In the genomic region with DNA sequence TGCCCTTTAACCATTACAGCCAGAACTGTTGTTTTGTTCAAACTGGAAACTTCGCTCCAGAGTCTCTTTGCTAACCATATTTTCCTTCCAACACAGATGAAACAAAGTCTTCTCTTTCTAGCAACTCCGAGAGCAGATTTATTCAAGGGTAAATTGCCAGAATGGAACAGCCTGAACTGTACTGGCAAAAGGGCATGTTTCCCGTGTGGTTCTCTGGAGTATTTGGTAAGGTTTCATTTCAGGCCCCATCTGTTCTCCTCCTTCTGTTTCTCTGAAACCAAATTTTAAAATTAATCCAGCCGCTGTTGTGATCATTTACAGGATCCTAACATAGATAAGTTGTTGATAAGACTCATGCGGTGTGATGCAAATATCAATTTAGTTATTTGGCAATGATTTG, we compare ENCODE assay signal across 19 mouse cellular contexts.
DNase-seq lines count a peak whose midpoint lies in the region; ATAC-seq and TF ChIP-seq lines count a peak whose summit lies in the region.
"Had no signal": no experiment of that assay in that cellular context is flagged by ENCODE, and none has a peak within 500 bp of the region (broad histone marks: within the 10 kb centered on the region; RNA-seq: fewer than 3 reads in every experiment).

No protein-coding gene starts in this region.

- DNase-seq in adrenal gland, adult 2 months = peak; percentile 0
- DNase-seq in adrenal gland, postnatal 14 days = no peak
- peak; percentile 39 for DNase-seq in forebrain, embryonic 14.5 days (ENCODE audit: low spot score)
- peak; percentile 1 for DNase-seq in liver, postnatal 0 days
- DNase-seq in liver, embryonic 11.5 days (ENCODE audit: low spot score) = no peak
- DNase-seq in midbrain, embryonic 11.5 days (ENCODE audit: low spot score, missing footprints) = no peak
- DNase-seq: adrenal gland, adult 8-10 months; heart, postnatal 10 days; lung, postnatal 10 days; midbrain, embryonic 14.5 days; spleen, adult 18-20 months had no signal

- no peaks in the 10 kb centered on the region for H3K27me3 ChIP-seq in forebrain, embryonic 14.5 days (replicated peaks; ENCODE audit: control insufficient read depth, insufficient read depth, low read length)
- no peaks in the 10 kb centered on the region for H3K27me3 ChIP-seq in forebrain, embryonic 13.5 days
- H3K27me3 ChIP-seq in liver, postnatal 0 days (ENCODE audit: insufficient read depth, low read length) = no peaks in the 10 kb centered on the region
- no peaks in the 10 kb centered on the region for H3K27me3 ChIP-seq in liver, embryonic 11.5 days (replicated peaks; ENCODE audit: control insufficient read depth, insufficient read depth, low read length)
- no peaks in the 10 kb centered on the region for H3K27me3 ChIP-seq in limb, embryonic 15.5 days
- H3K27me3 ChIP-seq in midbrain, embryonic 11.5 days (ENCODE audit: control insufficient read depth, insufficient read depth, low read length) = no peaks in the 10 kb centered on the region
- H3K27me3 ChIP-seq: hindbrain, embryonic 13.5 days; kidney, embryonic 15.5 days had no signal

- H3K4me1 ChIP-seq in forebrain, embryonic 14.5 days (ENCODE audit: control insufficient read depth, insufficient read depth, low read length) = no peaks in the 10 kb centered on the region
- no peaks in the 10 kb centered on the region for H3K4me1 ChIP-seq in forebrain, embryonic 13.5 days
- H3K4me1 ChIP-seq in liver, postnatal 0 days (ENCODE audit: insufficient read depth) = no peaks in the 10 kb centered on the region
- H3K4me1 ChIP-seq in liver, embryonic 11.5 days (replicated peaks; ENCODE audit: control insufficient read depth, insufficient read depth, low read length) = no peaks in the 10 kb centered on the region
- 0 out of 2 replicates have a peak, but pooled peaks cover 8% of the 10 kb centered on the region for H3K4me1 ChIP-seq in limb, embryonic 15.5 days
- no peaks in the 10 kb centered on the region for H3K4me1 ChIP-seq in midbrain, embryonic 11.5 days (ENCODE audit: control insufficient read depth, insufficient read depth, low read length)
- H3K4me1 ChIP-seq: heart, embryonic 10.5 days; kidney, embryonic 15.5 days had no signal

- H3K36me3 ChIP-seq in forebrain, embryonic 14.5 days (ENCODE audit: control insufficient read depth, insufficient read depth, low read length) = no peaks in the 10 kb centered on the region
- no peaks in the 10 kb centered on the region for H3K36me3 ChIP-seq in forebrain, embryonic 13.5 days (ENCODE audit: poor library complexity, severe bottlenecking)
- no peaks in the 10 kb centered on the region for H3K36me3 ChIP-seq in liver, postnatal 0 days (replicated peaks; ENCODE audit: insufficient read depth, low read length)
- no peaks in the 10 kb centered on the region for H3K36me3 ChIP-seq in liver, embryonic 11.5 days (ENCODE audit: control insufficient read depth, insufficient read depth, low read length)
- no peaks in the 10 kb centered on the region for H3K36me3 ChIP-seq in limb, embryonic 15.5 days
- H3K36me3 ChIP-seq in midbrain, embryonic 11.5 days (ENCODE audit: control insufficient read depth, insufficient read depth, low read length) = no peaks in the 10 kb centered on the region
- H3K36me3 ChIP-seq: heart, embryonic 10.5 days; hindbrain, embryonic 13.5 days; kidney, embryonic 15.5 days had no signal

- H3K9me3 ChIP-seq in forebrain, embryonic 14.5 days (replicated peaks; ENCODE audit: control insufficient read depth, low read length) = no peaks in the 10 kb centered on the region; the same call in 1 of the 2 replicates
- no peaks in the 10 kb centered on the region for H3K9me3 ChIP-seq in forebrain, embryonic 13.5 days (replicated peaks)
- H3K9me3 ChIP-seq in liver, postnatal 0 days (ENCODE audit: low read length) = no peaks in the 10 kb centered on the region
- H3K9me3 ChIP-seq in liver, embryonic 11.5 days (ENCODE audit: control insufficient read depth, low read length) = no peaks in the 10 kb centered on the region
- no peaks in the 10 kb centered on the region for H3K9me3 ChIP-seq in limb, embryonic 15.5 days
- H3K9me3 ChIP-seq in midbrain, embryonic 11.5 days (ENCODE audit: control insufficient read depth, low read length) = no peaks in the 10 kb centered on the region
- H3K9me3 ChIP-seq: heart, embryonic 10.5 days; hindbrain, embryonic 13.5 days had no signal

- ATAC-seq in forebrain, embryonic 14.5 days = no peak
- no peak for ATAC-seq in forebrain, embryonic 13.5 days
- no peak for ATAC-seq in liver, postnatal 0 days
- ATAC-seq in liver, embryonic 11.5 days (replicated peaks; ENCODE audit: low FRiP score) = no peak
- no peak for ATAC-seq in limb, embryonic 15.5 days (ENCODE audit: insufficient number of reproducible peaks, low FRiP score, low TSS enrichment, low read depth)
- ATAC-seq in midbrain, embryonic 11.5 days (ENCODE audit: low FRiP score) = no peak
- ATAC-seq: forebrain, embryonic 16.5 days; intestine, embryonic 16.5 days had no signal

- no peak overlapping the region for H3K27ac ChIP-seq in forebrain, embryonic 14.5 days (ENCODE audit: low read depth, low read length)
- H3K27ac ChIP-seq in forebrain, embryonic 13.5 days = no peak overlapping the region
- no peak overlapping the region for H3K27ac ChIP-seq in liver, postnatal 0 days (ENCODE audit: low read depth)
- no peak overlapping the region for H3K27ac ChIP-seq in liver, embryonic 11.5 days (ENCODE audit: low read depth, low read length)
- H3K27ac ChIP-seq in limb, embryonic 15.5 days = peak overlapping the region; percentile 61; the same call in 1 of the 2 replicates
- no peak overlapping the region for H3K27ac ChIP-seq in midbrain, embryonic 11.5 days (ENCODE audit: low read depth, low read length)
- H3K27ac ChIP-seq: heart, embryonic 10.5 days; hindbrain, embryonic 13.5 days had no signal

- no peak overlapping the region for H3K9ac ChIP-seq in forebrain, embryonic 14.5 days (ENCODE audit: low read length)
- H3K9ac ChIP-seq in forebrain, embryonic 13.5 days = no peak overlapping the region
- H3K9ac ChIP-seq in liver, postnatal 0 days (replicated peaks) = no peak overlapping the region
- no peak overlapping the region for H3K9ac ChIP-seq in liver, embryonic 11.5 days (ENCODE audit: low read depth, low read length)
- H3K9ac ChIP-seq in limb, embryonic 15.5 days = no peak overlapping the region
- H3K9ac ChIP-seq in midbrain, embryonic 11.5 days (ENCODE audit: low read length) = no peak overlapping the region
- H3K9ac ChIP-seq: hindbrain, embryonic 13.5 days; kidney, embryonic 15.5 days had no signal

- H3K4me3 ChIP-seq in forebrain, embryonic 14.5 days (ENCODE audit: low read depth, low read length) = no peak overlapping the region
- H3K4me3 ChIP-seq in forebrain, embryonic 13.5 days = no peak overlapping the region
- H3K4me3 ChIP-seq in liver, postnatal 0 days (ENCODE audit: low read depth, low read length) = no peak overlapping the region
- no peak overlapping the region for H3K4me3 ChIP-seq in liver, embryonic 11.5 days (ENCODE audit: low read depth, low read length)
- no peak overlapping the region for H3K4me3 ChIP-seq in limb, embryonic 15.5 days
- H3K4me3 ChIP-seq in midbrain, embryonic 11.5 days (ENCODE audit: low read depth, low read length) = no peak overlapping the region
- H3K4me3 ChIP-seq: erythroblast, embryonic 14.5 days; heart, embryonic 10.5 days; hindbrain, embryonic 13.5 days; kidney, embryonic 15.5 days had no signal

- TF ChIP-seq CTCF in liver, postnatal 0 days (IDR thresholded peaks at IDR 0.05; ENCODE audit: low read depth) = no peak

- 67% methylated on average over 5 of the region's 5 CpGs for WGBS in forebrain, embryonic 14.5 days
- 85% methylated on average over 5 of the region's 5 CpGs for WGBS in forebrain, embryonic 13.5 days
- WGBS in liver, postnatal 0 days (ENCODE audit: insufficient replicate concordance) = 77% methylated on average over 5 of the region's 5 CpGs
- WGBS in liver, embryonic 11.5 days = 81% methylated on average over 5 of the region's 5 CpGs
- WGBS in limb, embryonic 15.5 days = 48% methylated on average over 5 of the region's 5 CpGs
- 86% methylated on average over 5 of the region's 5 CpGs for WGBS in midbrain, embryonic 11.5 days

- no peak overlapping the region for H3K4me2 ChIP-seq in forebrain, embryonic 14.5 days (ENCODE audit: low read length)
- H3K4me2 ChIP-seq in forebrain, embryonic 13.5 days = no peak overlapping the region
- H3K4me2 ChIP-seq in liver, postnatal 0 days (ENCODE audit: low read depth, low read length) = no peak overlapping the region
- no peak overlapping the region for H3K4me2 ChIP-seq in liver, embryonic 11.5 days
- H3K4me2 ChIP-seq in limb, embryonic 15.5 days = no peak overlapping the region
- no peak overlapping the region for H3K4me2 ChIP-seq in midbrain, embryonic 11.5 days
- H3K4me2 ChIP-seq: hindbrain, embryonic 13.5 days; kidney, embryonic 15.5 days had no signal

- no peak for TF ChIP-seq EP300 in liver, postnatal 0 days (IDR thresholded peaks at IDR 0.05; ENCODE audit: low read depth)

Comparison
In these comparisons a context has a peak if more than half of its experiments do, and no peak if none do; other contexts are left out.
1. DNase-seq: peak in adrenal gland, adult 2 months (single experiment), forebrain, embryonic 14.5 days (single experiment) and liver, postnatal 0 days (single experiment); none in adrenal gland, postnatal 14 days (single experiment), liver, embryonic 11.5 days (single experiment) and midbrain, embryonic 11.5 days (single experiment).